Mouse (Mus musculus) MEL (cell line): ENCODE measurements around the gene Csad. TPM values are rescaled to one million over a fixed set of nuclear protein-coding genes. Genes with fewer than 3 reads are reported as not detected.

Experiments used
- DNase-seq: peaks from one replicate; pipeline ENCODE4 v3.0.0; 2011; ENCODE audit warnings: low read depth, low spot score
- H3K27ac ChIP-seq: 2 replicates; pipeline ENCODE4 v1.5.1; 2012; ENCODE audit warnings: low read depth, mild to moderate bottlenecking, control low read depth, low read length, moderate library complexity; ENCODE audit not compliant: control insufficient read depth
- H3K27me3 ChIP-seq, 2 experiments: fragments of 150-350 bp in 1 of 2; sonication (generic) in 1 of 2; 2 replicates each; pipeline ENCODE4 v1.6.1; 2012; ENCODE audit warnings: low read length in 2 of 2, mild to moderate bottlenecking in 2 of 2, improper control_type of control experiment in 1 of 2, moderate library complexity in 1 of 2; ENCODE audit not compliant: insufficient read depth in 2 of 2, control insufficient read depth in 1 of 2
- H3K36me3 ChIP-seq, 2 experiments: 2 replicates each; pipeline ENCODE4 v1.6.1; 2012 to 2014; ENCODE audit warnings: low read length in 2 of 2, improper control_type of control experiment in 1 of 2, inconsistent platforms in 1 of 2, mild to moderate bottlenecking in 1 of 2; ENCODE audit not compliant: insufficient read depth in 2 of 2, control insufficient read depth in 1 of 2
- H3K4me1 ChIP-seq, 2 experiments: fragments of 150-350 bp in 1 of 2; sonication (generic) in 1 of 2; 2 replicates each; pipeline ENCODE4 v1.6.1; 2012; ENCODE audit warnings: low read length in 2 of 2, improper control_type of control experiment in 1 of 2, mild to moderate bottlenecking in 1 of 2; ENCODE audit not compliant: insufficient read depth in 2 of 2, control insufficient read depth in 1 of 2
- H3K4me3 ChIP-seq, 2 experiments: fragments of 150-350 bp in 1 of 2; sonication (generic) in 1 of 2; 2 replicates each; pipeline ENCODE4 v1.5.1; 2012; ENCODE audit warnings: low read depth in 2 of 2, low read length in 2 of 2, mild to moderate bottlenecking in 2 of 2, moderate library complexity in 2 of 2, control low read depth in 1 of 2, improper control_type of control experiment in 1 of 2; ENCODE audit not compliant: control insufficient read depth in 1 of 2, insufficient read depth in 1 of 2
- H3K79me2 ChIP-seq: 2 replicates; pipeline ENCODE4 v1.6.1; 2012; ENCODE audit warnings: mild to moderate bottlenecking, low read length, moderate library complexity; ENCODE audit not compliant: control insufficient read depth, poor library complexity, insufficient read depth
- H3K9ac ChIP-seq: 2 replicates; pipeline ENCODE4 v1.6.1; 2012; ENCODE audit warnings: low read depth, mild to moderate bottlenecking, control low read depth, low read length, moderate library complexity; ENCODE audit not compliant: control insufficient read depth, poor library complexity, severe bottlenecking
- H3K9me3 ChIP-seq: fragments of 150-350 bp; sonication (generic); replicated peaks from 2 replicates; pipeline ENCODE4 v1.6.1; 2012; ENCODE audit warnings: mild to moderate bottlenecking, low read length, improper control_type of control experiment, moderate library complexity; ENCODE audit not compliant: insufficient read depth
- BHLHE40 ChIP-seq: IDR thresholded peaks from 2 replicates; pipeline ENCODE4 v1.6.1; 2012; ENCODE audit warnings: low read depth, mild to moderate bottlenecking, inconsistent platforms, low read length, improper control_type of control experiment, borderline replicate concordance
- CHD2 ChIP-seq: IDR thresholded peaks from 2 replicates; pipeline ENCODE4 v1.6.1; 2011; ENCODE audit warnings: low read length, improper control_type of control experiment
- E2F4 ChIP-seq: IDR thresholded peaks from 2 replicates; pipeline ENCODE4 v1.6.1; 2011; ENCODE audit warnings: low read depth, low read length, improper control_type of control experiment, borderline replicate concordance
- EP300 ChIP-seq, 2 experiments: IDR thresholded peaks; 2 replicates each; pipeline ENCODE4 v1.6.1; 2011; ENCODE audit warnings: improper control_type of control experiment in 2 of 2, low read length in 2 of 2, low read depth in 1 of 2, mild to moderate bottlenecking in 1 of 2
- GABPA ChIP-seq: IDR thresholded peaks from 2 replicates; pipeline ENCODE4 v1.6.1; 2012; ENCODE audit warnings: low read depth, mild to moderate bottlenecking, inconsistent platforms, low read length, improper control_type of control experiment, moderate library complexity
- HCFC1 ChIP-seq: IDR thresholded peaks from 2 replicates; pipeline ENCODE4 v1.6.1; 2012; ENCODE audit warnings: low read depth, mild to moderate bottlenecking, inconsistent platforms, low read length, improper control_type of control experiment, moderate library complexity
- KAT2A ChIP-seq: conservative IDR thresholded peaks from 2 replicates; pipeline ENCODE4 v1.6.1; 2012; ENCODE audit warnings: low read depth, low read length, improper control_type of control experiment, inconsistent platforms
- MEF2A ChIP-seq: IDR thresholded peaks from 2 replicates; pipeline ENCODE4 v1.6.1; 2014; ENCODE audit warnings: low read depth, mild to moderate bottlenecking, inconsistent platforms, low read length, improper control_type of control experiment; ENCODE audit not compliant: poor library complexity, insufficient replicate concordance, severe bottlenecking; ENCODE audit errors: extremely low read depth
- MXI1 ChIP-seq: IDR thresholded peaks from 2 replicates; pipeline ENCODE4 v1.6.1; 2011; ENCODE audit warnings: mild to moderate bottlenecking, low read depth, low read length, improper control_type of control experiment
- MYC ChIP-seq: IDR thresholded peaks from 2 replicates; pipeline ENCODE4 v1.6.1; 2011; ENCODE audit warnings: low read depth, mild to moderate bottlenecking, low read length, improper control_type of control experiment, moderate library complexity
- NELFE ChIP-seq: IDR thresholded peaks from 2 replicates; pipeline ENCODE4 v1.6.1; 2011; ENCODE audit warnings: low read depth, low read length, improper control_type of control experiment
- NRF1 ChIP-seq: IDR thresholded peaks from 2 replicates; pipeline ENCODE4 v1.6.1; 2014; ENCODE audit warnings: low read depth, mild to moderate bottlenecking, inconsistent platforms, low read length, improper control_type of control experiment, moderate library complexity; ENCODE audit not compliant: poor library complexity, insufficient read depth, severe bottlenecking
- POLR2A ChIP-seq, 2 experiments: IDR thresholded peaks; 2 replicates each; pipeline ENCODE4 v1.6.1; 2011 to 2012; ENCODE audit warnings: low read length in 2 of 2, mild to moderate bottlenecking in 2 of 2, control low read depth in 1 of 2, improper control_type of control experiment in 1 of 2, low read depth in 1 of 2, moderate library complexity in 1 of 2; ENCODE audit not compliant: control insufficient read depth in 1 of 2, insufficient read depth in 1 of 2, poor library complexity in 1 of 2
- POLR2AphosphoS5 ChIP-seq: IDR thresholded peaks from 2 replicates; pipeline ENCODE4 v1.6.1; 2012; ENCODE audit warnings: low read depth, borderline replicate concordance, mild to moderate bottlenecking, inconsistent platforms, low read length, moderate library complexity, mixed read lengths
- RAD21 ChIP-seq: IDR thresholded peaks from 2 replicates; pipeline ENCODE4 v1.6.1; 2011; ENCODE audit warnings: mild to moderate bottlenecking, low read depth, low read length, improper control_type of control experiment
- SMC3 ChIP-seq: IDR thresholded peaks from 2 replicates; pipeline ENCODE4 v1.6.1; 2011; ENCODE audit warnings: low read depth, low read length, improper control_type of control experiment
- TAL1 ChIP-seq: IDR thresholded peaks from 2 replicates; pipeline ENCODE4 v1.6.1; 2012; ENCODE audit warnings: mild to moderate bottlenecking, inconsistent platforms, low read length, moderate library complexity, mixed read lengths
- USF1 ChIP-seq: IDR thresholded peaks from 2 replicates; pipeline ENCODE4 v1.6.1; 2014; ENCODE audit warnings: low read depth, mild to moderate bottlenecking, inconsistent platforms, low read length, improper control_type of control experiment, moderate library complexity
- ZC3H11A ChIP-seq: IDR thresholded peaks from 2 replicates; pipeline ENCODE4 v1.6.1; 2012; ENCODE audit warnings: low read depth, mild to moderate bottlenecking, inconsistent platforms, low read length, improper control_type of control experiment
- ZNF384 ChIP-seq: IDR thresholded peaks from 2 replicates; pipeline ENCODE4 v1.6.1; 2012; ENCODE audit warnings: low read depth, mild to moderate bottlenecking, inconsistent platforms, low read length, improper control_type of control experiment
- polyA plus RNA-seq, 2 experiments: library from polyadenylated mRNA; stranded (reverse) in 1 of 2; unstranded in 1 of 2; fragments of >175 nt in 1 of 2; fragments of >200 nt in 1 of 2; gene quantifications; 2 replicates each; pipeline versions ENCODE4 v1.2.1 to v1.2.4; 2012; ENCODE audit warnings: low replicate concordance in 2 of 2, low read depth in 1 of 2; ENCODE audit not compliant: insufficient read length in 2 of 2, insufficient read depth in 1 of 2, missing spikeins in 1 of 2
- total RNA-seq: library from RNA; depleted of rRNA; stranded (reverse); fragments of 300-350 nt; gene quantifications from 2 replicates; pipeline ENCODE4 v1.2.3, GENCODE M21; 2012

Csad gene
- total and polyA plus RNA-seq, 3 experiments = 4.1 to 10.5 TPM; not detected in 1

DNA sequence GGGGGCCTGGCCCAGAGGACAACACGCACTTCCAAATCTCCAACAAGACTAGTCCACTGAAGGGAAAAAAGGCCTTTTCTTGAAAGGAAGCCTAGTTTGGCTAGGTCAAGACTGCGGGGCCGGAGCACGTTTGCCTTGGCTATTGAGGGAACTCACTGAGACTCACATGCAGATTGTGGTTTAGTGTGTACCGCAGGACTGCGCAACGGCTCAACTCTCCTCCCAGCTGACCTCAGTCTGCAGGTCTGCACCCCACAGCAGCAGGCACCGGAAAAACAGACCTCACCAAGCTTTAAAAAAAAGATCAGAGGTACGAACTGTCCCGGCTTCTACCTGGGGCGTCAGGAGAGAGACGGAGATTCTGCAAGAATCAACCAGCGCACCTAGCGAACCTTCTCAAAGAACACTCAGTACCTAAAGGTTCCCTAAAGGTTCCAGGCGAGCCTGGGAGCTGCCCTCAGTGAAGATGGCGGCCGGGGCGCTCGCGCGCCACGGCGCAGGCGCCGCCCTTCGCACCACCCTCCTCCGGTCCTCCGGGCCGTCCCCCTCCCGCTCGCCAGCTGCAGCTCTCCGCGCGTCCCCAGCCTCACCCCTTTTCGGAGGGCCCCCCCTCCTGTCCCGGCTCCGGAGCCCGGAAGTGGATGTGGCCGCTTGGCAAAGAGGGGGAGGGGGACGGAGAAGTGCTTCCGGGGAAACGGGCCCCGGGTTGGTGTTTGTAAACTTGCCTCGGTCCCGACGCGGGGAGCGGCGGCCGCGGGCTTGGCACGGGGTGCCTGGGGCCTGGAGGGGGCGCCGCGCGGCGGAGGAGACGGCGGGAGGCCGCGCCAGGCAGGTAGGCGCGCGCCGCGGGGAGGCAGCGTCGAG is 1.3 kb downstream of the Csad start, which contains the start of gene Zfp740 (continued):
- TF ChIP-seq POLR2A (IDR thresholded peaks at IDR 0.05; ENCODE audit: control insufficient read depth in 1 of 2, insufficient read depth in 1 of 2, low read depth in 1 of 2, low read length in 2 of 2, poor library complexity in 1 of 2) (peak; percentile 61 to 85; a peak in 3 of 4 replicates), MEF2A (peak; percentile 27; the same call in 1 of the 2 replicates), ZNF384 (peak; percentile 32; the same call in 1 of the 2 replicates), CHD2 (peak; percentile 89)

DNA sequence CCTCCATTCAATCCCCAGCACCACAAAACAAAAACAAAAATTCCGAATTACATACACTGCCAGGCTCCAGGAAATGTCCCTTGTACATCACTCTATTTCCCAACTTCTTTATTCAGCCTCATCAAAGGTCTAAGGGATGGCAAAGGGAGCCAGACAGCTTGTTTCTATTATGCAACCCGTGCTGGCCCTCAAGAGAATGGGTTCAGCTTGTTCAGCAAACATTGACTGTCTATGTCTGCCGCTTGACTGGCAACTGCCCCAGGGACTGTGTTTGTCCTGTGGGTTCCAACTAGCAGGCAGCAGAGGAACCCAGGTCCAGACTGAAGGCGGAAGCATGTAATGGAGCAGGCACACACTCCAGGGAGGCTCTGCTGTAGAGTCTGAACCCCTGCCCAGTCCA is 5.7 kb downstream of the Csad start:
- H3K79me2 ChIP-seq = peaks cover 5% of the 10 kb centered on the region; the same call in 1 of the 2 replicates
- DNase-seq = no peak
- no peaks in the 10 kb centered on the region for H3K27me3 ChIP-seq
- no peak overlapping the region for H3K27ac ChIP-seq
- no peaks in the 10 kb centered on the region for H3K9me3 ChIP-seq
- H3K36me3 ChIP-seq = peaks cover 0 to 19% of the 10 kb centered on the region in 2 experiments; a peak in 2 of 4 replicates
- no peak for TF ChIP-seq EP300 (IDR thresholded peaks at IDR 0.05; ENCODE audit: low read depth in 1 of 2, low read length in 2 of 2)
- no peak for TF ChIP-seq CHD2
- no peak for TF ChIP-seq NRF1
- TF ChIP-seq MYC = no peak
- no peak overlapping the region for H3K4me3 ChIP-seq
- peaks cover 14 to 17% of the 10 kb centered on the region in 2 experiments for H3K4me1 ChIP-seq
- H3K9ac ChIP-seq = no peak overlapping the region

DNA sequence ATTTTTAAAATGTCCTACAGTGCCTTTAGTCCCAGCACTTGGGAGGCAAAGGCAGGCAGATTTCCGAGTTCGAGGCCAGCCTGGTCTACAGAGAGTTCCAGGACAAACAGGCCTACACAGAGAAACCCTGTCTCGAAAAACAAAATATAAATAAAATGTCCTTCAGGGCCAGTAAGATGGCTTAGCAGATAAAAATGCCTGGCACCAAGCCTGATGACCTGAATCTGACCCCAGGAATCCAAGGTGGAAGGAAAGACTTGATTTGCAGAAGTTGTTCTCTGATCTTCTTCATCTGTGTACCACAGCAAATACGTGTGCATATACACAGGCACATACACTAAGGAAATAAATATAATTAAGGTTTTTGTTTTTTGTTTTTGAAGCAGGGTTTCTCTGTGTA is 9.2 kb downstream of the Csad start:
- Histone ChIP-seq H3K4me1 (peaks cover 11 to 20% of the 10 kb centered on the region in 2 experiments), H3K36me3 (peaks cover 0 to 13% of the 10 kb centered on the region in 2 experiments; a peak in 2 of 4 replicates), H3K4me3 (no peak overlapping the region), H3K9ac (no peak overlapping the region), H3K79me2 (no peaks in the 10 kb centered on the region), H3K27me3 (no peaks in the 10 kb centered on the region), H3K9me3 (no peaks in the 10 kb centered on the region), H3K27ac (no peak overlapping the region)
- peak; percentile 27 for DNase-seq
- TF ChIP-seq ZC3H11A = no peak
- no peak for TF ChIP-seq NRF1

DNA sequence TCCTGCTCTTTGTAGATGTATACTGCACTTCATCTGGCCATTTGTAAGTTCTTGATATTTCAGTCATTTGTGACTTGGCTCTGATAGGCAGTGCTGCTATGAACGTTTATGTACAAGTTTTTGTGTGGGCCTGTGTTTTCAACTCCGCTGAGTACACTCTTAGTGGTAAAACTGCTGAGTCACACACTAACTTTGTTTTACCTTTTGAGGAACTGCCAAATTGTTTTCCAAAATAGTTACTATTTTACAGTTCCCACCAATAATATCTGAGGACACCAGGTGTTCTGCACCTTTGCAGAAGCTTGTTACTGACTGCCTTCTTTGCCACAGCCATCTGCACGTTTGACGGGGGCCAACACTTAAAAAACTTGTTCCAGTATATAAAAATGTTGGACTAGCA is 10.1 kb downstream of the Csad start:
- H3K9me3 ChIP-seq = no peaks in the 10 kb centered on the region
- peak; percentile 79 for DNase-seq
- no peaks in the 10 kb centered on the region for H3K27me3 ChIP-seq
- peak overlapping the region; percentile 44; the same call in 1 of the 2 replicates for H3K27ac ChIP-seq
- H3K9ac ChIP-seq = no peak overlapping the region; the same call in 1 of the 2 replicates
- H3K4me3 ChIP-seq = no peak overlapping the region
- H3K79me2 ChIP-seq = no peaks in the 10 kb centered on the region
- peaks cover 0 to 13% of the 10 kb centered on the region in 2 experiments; a peak in 2 of 4 replicates for H3K36me3 ChIP-seq
- H3K4me1 ChIP-seq = peaks cover 11 to 20% of the 10 kb centered on the region in 2 experiments
- TF ChIP-seq TAL1 (no peak; the same call in 1 of the 2 replicates), KAT2A (no peak), NELFE (no peak), USF1 (no peak), ZC3H11A (no peak), GABPA (peak; percentile 89), BHLHE40 (no peak), MXI1 (no peak), POLR2AphosphoS5 (no peak), HCFC1 (no peak), RAD21 (no peak), SMC3 (no peak), E2F4 (no peak), ZNF384 (no peak), POLR2A (IDR thresholded peaks at IDR 0.05; ENCODE audit: control insufficient read depth in 1 of 2, insufficient read depth in 1 of 2, low read depth in 1 of 2, low read length in 2 of 2, poor library complexity in 1 of 2) (no peak)
